Mouse (Mus musculus): ENCODE results near the gene Brdt.

DNA sequence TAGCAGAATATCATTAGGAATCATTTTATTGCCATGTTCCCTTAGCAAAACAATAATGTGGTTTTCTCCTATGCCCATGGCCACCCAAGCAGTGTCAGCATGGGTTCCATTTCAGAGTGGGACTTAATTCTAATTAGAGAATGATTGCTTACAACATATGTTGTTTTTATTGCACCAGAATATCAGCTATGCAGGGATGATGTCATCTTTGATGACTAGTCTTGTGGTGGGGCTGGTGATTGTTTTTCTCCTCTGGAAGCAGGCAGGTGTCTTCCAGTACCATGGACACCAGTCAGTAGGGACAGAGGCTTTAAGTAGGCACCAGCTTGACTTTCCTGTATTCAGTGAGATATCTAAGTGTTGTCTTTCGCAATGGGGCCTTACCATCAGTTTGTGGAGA lies 56.8 kb downstream of the Brdt start:
- no peak for TF ChIP-seq CTCF (IDR thresholded peaks at IDR 0.05; ENCODE audit: control insufficient read depth, insufficient read depth, insufficient replicate concordance, low read depth, low read length)
- no peak for TF ChIP-seq POLR2A (IDR thresholded peaks at IDR 0.05; ENCODE audit: control insufficient read depth, low read depth, low read length)

Measured in testis, adult 2 months (tissue).